Mouse (Mus musculus) thymus, adult 2 months (tissue): Measurements from ENCODE around the gene Olfr193.

Experiments
- CTCF ChIP-seq: fragments of 200-500 bp; IDR thresholded peaks from 2 replicates; pipeline ENCODE4 v1.5.1; 2012; ENCODE audit warnings: mild to moderate bottlenecking, control low read depth, low read length, moderate library complexity, borderline replicate concordance; ENCODE audit not compliant: control insufficient read depth, poor library complexity, insufficient read depth; ENCODE audit errors: extremely low read depth
- POLR2A ChIP-seq: fragments of 200-500 bp; IDR thresholded peaks from 2 replicates; pipeline ENCODE4 v1.6.1; 2012; ENCODE audit warnings: mild to moderate bottlenecking, low read length, control low read depth, moderate library complexity; ENCODE audit not compliant: control insufficient read depth, poor library complexity, insufficient read depth; ENCODE audit errors: extremely low read depth

DNA sequence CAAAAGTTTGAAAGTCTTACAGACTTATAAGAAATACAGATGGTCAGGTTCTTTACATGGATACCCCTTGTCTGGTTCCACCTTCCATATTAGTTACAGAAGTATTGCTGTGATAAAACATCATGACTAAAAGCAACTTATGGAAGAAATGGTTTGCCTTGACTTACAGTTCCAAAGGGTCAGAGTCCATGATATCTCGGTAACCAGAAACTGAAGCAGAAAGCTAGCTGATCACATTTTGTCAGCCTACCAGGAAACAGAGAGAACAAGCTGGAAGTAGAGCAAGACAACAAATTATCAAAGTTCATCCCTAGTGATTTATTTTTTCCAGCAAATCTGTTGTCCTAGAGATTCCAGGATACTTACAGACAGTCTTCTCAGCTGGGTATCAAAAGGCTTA is 38.2 kb downstream of the Olfr193 start:
- TF ChIP-seq CTCF (no peak), POLR2A (no peak)
